Mouse (Mus musculus) lung, postnatal 0 days (tissue): ENCODE results near the gene Slc37a1. TPM values are rescaled to one million over a fixed set of nuclear protein-coding genes. Genes with fewer than 3 reads are reported as not detected.

Experiments
- ATAC-seq: fragments of 200-750 bp; cut with Nextera tagmentation; 2 replicates; pipeline ENCODE4 v1.8.0; 2017; ENCODE audit warnings: moderate library complexity
- DNase-seq: peaks from one replicate; pipeline ENCODE4 v3.0.0-alpha.2; 2016; ENCODE audit warnings: low spot score
- H3K27ac ChIP-seq: fragments of 300-500 bp; sonication (generic); 2 replicates; pipeline ENCODE4 v1.5.1; 2014; ENCODE audit warnings: antibody characterized with exemption, mild to moderate bottlenecking, low read length, mixed read lengths
- H3K27me3 ChIP-seq: fragments of 300-500 bp; sonication (generic); replicated peaks from 2 replicates; pipeline ENCODE4 v1.6.1; 2014; ENCODE audit warnings: low read length, mixed read lengths; ENCODE audit not compliant: insufficient read depth
- H3K36me3 ChIP-seq: fragments of 300-500 bp; sonication (generic); 2 replicates; pipeline ENCODE4 v1.6.1; 2014; ENCODE audit warnings: low read length, mixed read lengths; ENCODE audit not compliant: insufficient read depth
- H3K4me1 ChIP-seq: fragments of 300-500 bp; sonication (generic); 2 replicates; pipeline ENCODE4 v1.6.1; 2014; ENCODE audit warnings: antibody characterized with exemption, low read depth, low read length, mixed read lengths; ENCODE audit not compliant: insufficient read depth
- H3K4me2 ChIP-seq: fragments of 300-500 bp; sonication (generic); replicated peaks from 2 replicates; pipeline ENCODE4 v1.6.1; 2014; ENCODE audit warnings: low read depth, mild to moderate bottlenecking, low read length, moderate library complexity, mixed read lengths
- H3K4me3 ChIP-seq: fragments of 300-500 bp; sonication (generic); 2 replicates; pipeline ENCODE4 v1.5.1; 2014; ENCODE audit warnings: low read depth, low read length
- H3K9ac ChIP-seq: fragments of 300-500 bp; sonication (generic); replicated peaks from 2 replicates; pipeline ENCODE4 v1.6.1; 2014; ENCODE audit warnings: low read depth, mild to moderate bottlenecking
- H3K9me3 ChIP-seq: fragments of 300-500 bp; sonication (generic); 2 replicates; pipeline ENCODE4 v1.6.1; 2016; ENCODE audit warnings: low read length, mixed read lengths
- CTCF ChIP-seq: IDR thresholded peaks from 2 replicates; pipeline ENCODE4 v1.5.1; 2016; ENCODE audit warnings: antibody characterized with exemption, mild to moderate bottlenecking
- EP300 ChIP-seq: IDR thresholded peaks from 2 replicates; pipeline ENCODE4 v1.6.1; 2016; ENCODE audit warnings: antibody characterized with exemption, mild to moderate bottlenecking, control low read depth
- WGBS: fragments of 180-500 bp; shearing (Covaris S2); extraction: QIAGEN DNeasy Blood & Tissue Kit; methylation state at CpG from one replicate; pipeline ENCODE4 v1.1.7; 2014; 5-methylcytosine and 5-hydroxymethylcytosine counted together
- polyA plus RNA-seq: library from polyadenylated mRNA; unstranded; fragments of >200 nt; fragmentation: Nextera tagmentation; extraction: Ambion mirVana; gene quantifications from 2 replicates; pipeline ENCODE4 v1.2.1, GENCODE M21; 2015

Slc37a1 gene
- polyA plus RNA-seq, 1 experiment from 2014 or later = 33.9 TPM

GRCm38 (mm10) chr17:31295892-31296781 is 9.5 kb downstream of the Slc37a1 start:
- H3K27ac ChIP-seq = peak overlapping the region; percentile 94
- WGBS = under 1% methylated on average over 58 of the region's 68 CpGs
- TF ChIP-seq CTCF (peak; percentile 30; the same call in 1 of the 2 replicates), EP300 (no peak)
- H3K36me3 ChIP-seq = no peaks in the 10 kb centered on the region
- H3K4me2 ChIP-seq = peak overlapping the region; percentile 98
- no peaks in the 10 kb centered on the region for H3K9me3 ChIP-seq
- DNase-seq (peak; percentile 96), ATAC-seq (peak; percentile 84)
- H3K4me1 ChIP-seq = peaks cover 8% of the 10 kb centered on the region; the same call in 1 of the 2 replicates
- peak overlapping the region; percentile 67 for H3K4me3 ChIP-seq
- no peaks in the 10 kb centered on the region for H3K27me3 ChIP-seq
- peak overlapping the region; percentile 24 for H3K9ac ChIP-seq

- Histone ChIP-seq H3K36me3 (no peaks in the 10 kb centered on the region), H3K9ac (peak overlapping the region; percentile 24; the same call in 1 of the 2 replicates), H3K27me3 (no peaks in the 10 kb centered on the region), H3K27ac (peak overlapping the region; percentile 94), H3K4me3 (peak overlapping the region; percentile 67), H3K9me3 (no peaks in the 10 kb centered on the region), H3K4me2 (peak overlapping the region; percentile 98), H3K4me1 (peaks cover 8% of the 10 kb centered on the region; the same call in 1 of the 2 replicates)
- TF ChIP-seq EP300 = peak; percentile 61; the same call in 1 of the 2 replicates
- TF ChIP-seq CTCF = peak; percentile 44; the same call in 1 of the 2 replicates
- DNase-seq = peak; percentile 95
- peak; percentile 69 for ATAC-seq
- WGBS = under 1% methylated on average over 7 of the region's 7 CpGs
Observed at GRCm38 (mm10) chr17:31297521-31297939, 10.9 kb downstream of the Slc37a1 start.

- Histone ChIP-seq H3K4me2 (no peak overlapping the region), H3K9me3 (no peaks in the 10 kb centered on the region), H3K27ac (peak overlapping the region; percentile 71; the same call in 1 of the 2 replicates), H3K4me1 (peaks cover 8% of the 10 kb centered on the region; the same call in 1 of the 2 replicates), H3K4me3 (no peak overlapping the region), H3K9ac (no peak overlapping the region), H3K36me3 (no peaks in the 10 kb centered on the region), H3K27me3 (no peaks in the 10 kb centered on the region)
- TF ChIP-seq CTCF = no peak
- TF ChIP-seq EP300 = no peak
- ATAC-seq = no peak
- WGBS = 80% methylated on average over 6 of the region's 6 CpGs
- no peak for DNase-seq
Observed at GRCm38 (mm10) chr17:31298419-31299209, 12.0 kb downstream of the Slc37a1 start.

- WGBS = 87% methylated on average over 4 of the region's 4 CpGs
- no peaks in the 10 kb centered on the region for H3K9me3 ChIP-seq
- no peak for ATAC-seq
- no peaks in the 10 kb centered on the region for H3K27me3 ChIP-seq
- peaks cover 8% of the 10 kb centered on the region; the same call in 1 of the 2 replicates for H3K4me1 ChIP-seq
- H3K4me3 ChIP-seq = no peak overlapping the region
- H3K36me3 ChIP-seq = no peaks in the 10 kb centered on the region
- no peak overlapping the region for H3K9ac ChIP-seq
- no peak for DNase-seq
- TF ChIP-seq CTCF (no peak), EP300 (no peak)
- H3K27ac ChIP-seq = no peak overlapping the region
- no peak overlapping the region for H3K4me2 ChIP-seq
Observed at GRCm38 (mm10) chr17:31299981-31300380, 13.4 kb downstream of the Slc37a1 start.

GRCm38 (mm10) chr17:31300736-31301135 is 14.1 kb downstream of the Slc37a1 start:
- WGBS = 38% methylated on average over 3 of the region's 3 CpGs
- H3K27ac ChIP-seq = 0 out of 2 replicates have a peak overlapping the region, but pooled peaks have one; percentile 5
- TF ChIP-seq CTCF (no peak), EP300 (no peak)

GRCm38 (mm10) chr17:31303401-31303800 is 16.8 kb downstream of the Slc37a1 start:
- Histone ChIP-seq H3K27ac (0 out of 2 replicates have a peak overlapping the region, but pooled peaks have one; percentile 27), H3K36me3 (no peaks in the 10 kb centered on the region), H3K4me3 (no peak overlapping the region), H3K9me3 (no peaks in the 10 kb centered on the region), H3K4me1 (no peaks in the 10 kb centered on the region; the same call in 1 of the 2 replicates), H3K27me3 (no peaks in the 10 kb centered on the region), H3K4me2 (no peak overlapping the region), H3K9ac (no peak overlapping the region)
- no peak for DNase-seq
- TF ChIP-seq CTCF (no peak), EP300 (no peak)
- ATAC-seq = no peak
- 89% methylated on average over 4 of the region's 4 CpGs for WGBS

More at GRCm38 (mm10) chr17:31300736-31301135, 14.1 kb downstream of the Slc37a1 start:
- Histone ChIP-seq H3K4me3 (no peak overlapping the region), H3K36me3 (no peaks in the 10 kb centered on the region), H3K9ac (no peak overlapping the region), H3K4me1 (peaks cover 2% of the 10 kb centered on the region; the same call in 1 of the 2 replicates), H3K9me3 (no peaks in the 10 kb centered on the region), H3K27me3 (no peaks in the 10 kb centered on the region), H3K4me2 (no peak overlapping the region)
- no peak for ATAC-seq
- no peak for DNase-seq
